Mouse (Mus musculus): ENCODE data around the gene Rab17. TPM values are rescaled to one million over a fixed set of nuclear protein-coding genes. Genes with fewer than 3 reads are reported as not detected.

Rab17 gene
- total and polyA plus RNA-seq, 3 experiments: 0.22 TPM; not detected in 2

DNA sequence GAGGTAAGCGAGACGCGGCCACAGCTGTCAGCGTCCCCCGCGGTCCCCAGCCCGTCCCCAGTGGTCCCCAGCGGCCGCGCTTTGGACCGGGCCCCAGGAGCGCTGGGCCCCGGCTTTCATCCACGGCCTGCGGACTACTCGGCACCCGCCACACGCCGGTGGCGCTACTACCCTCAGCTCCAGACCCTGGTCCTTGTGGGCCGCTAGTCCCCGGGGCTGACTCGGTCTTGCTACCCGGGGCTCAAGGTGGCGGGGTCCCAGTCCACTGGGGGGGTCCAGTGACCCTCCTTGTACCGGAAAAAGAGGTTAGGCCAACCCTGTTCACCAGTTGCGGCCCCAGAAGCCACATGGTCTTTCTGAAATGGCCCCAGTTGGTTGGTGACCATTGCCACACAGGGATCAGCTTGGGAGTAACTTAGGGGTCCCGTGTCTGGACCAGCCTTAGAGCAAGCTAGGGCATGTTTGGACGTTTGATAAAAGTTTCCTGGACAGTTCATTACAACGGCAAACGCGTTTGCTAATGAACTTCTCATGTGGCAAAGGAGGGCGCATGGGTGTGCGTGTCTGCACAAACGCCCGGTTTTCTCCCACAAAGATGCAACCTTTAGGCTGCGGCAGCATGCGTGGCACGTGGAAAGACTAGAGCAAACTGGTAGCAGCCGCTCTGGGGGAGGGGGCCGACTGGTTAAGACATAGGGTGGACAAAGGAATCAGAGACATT lies 29.6 kb upstream of the Rab17 start:
- Histone ChIP-seq H3K36me3 (replicated peaks) (no peaks in the 10 kb centered on the region), H3K27me3 (ENCODE audit: insufficient read depth, low read length) (no peaks in the 10 kb centered on the region), H3K9me3 (replicated peaks) (peaks cover 79% of the 10 kb centered on the region), H3K4me1 (ENCODE audit: insufficient read depth, low read depth, low read length) (no peaks in the 10 kb centered on the region), H3K4me3 (ENCODE audit: low read depth, low read length) (peak overlapping the region; percentile 40; the same call in 1 of the 2 replicates)
- DNase-seq (ENCODE audit: low spot score) (no peak), ATAC-seq (ENCODE audit: extremely low read depth, insufficient number of reproducible peaks, low FRiP score, poor library complexity, severe bottlenecking) (no peak)
- no peak for TF ChIP-seq GATA2 (IDR thresholded peaks at IDR 0.05; ENCODE audit: borderline replicate concordance, low read depth, low read length)
- TF ChIP-seq TAL1 (conservative IDR thresholded peaks at IDR 0.05; ENCODE audit: low read depth, low read length): no peak
- no peak for TF ChIP-seq CTCF (IDR thresholded peaks at IDR 0.05; ENCODE audit: low read depth, low read length)
- TF ChIP-seq GATA1 (IDR thresholded peaks at IDR 0.05; ENCODE audit: borderline replicate concordance, low read length): no peak
- no peak for TF ChIP-seq POLR2AphosphoS5 (IDR thresholded peaks at IDR 0.05; ENCODE audit: insufficient replicate concordance, low read depth, low read length)

- no peak for TF ChIP-seq CTCF (IDR thresholded peaks at IDR 0.05; ENCODE audit: low read depth, low read length)
- TF ChIP-seq GATA1 (IDR thresholded peaks at IDR 0.05; ENCODE audit: borderline replicate concordance, low read length): no peak
- no peak for TF ChIP-seq POLR2AphosphoS5 (IDR thresholded peaks at IDR 0.05; ENCODE audit: insufficient replicate concordance, low read depth, low read length)
- no peak for TF ChIP-seq TAL1 (conservative IDR thresholded peaks at IDR 0.05; ENCODE audit: low read depth, low read length)
- no peak for TF ChIP-seq GATA2 (IDR thresholded peaks at IDR 0.05; ENCODE audit: borderline replicate concordance, low read depth, low read length)
- DNase-seq (ENCODE audit: low spot score) (no peak), ATAC-seq (ENCODE audit: extremely low read depth, insufficient number of reproducible peaks, low FRiP score, poor library complexity, severe bottlenecking) (no peak)
- no peaks in the 10 kb centered on the region for H3K27me3 ChIP-seq (ENCODE audit: insufficient read depth, low read length)
- H3K9me3 ChIP-seq (replicated peaks): peaks cover 73% of the 10 kb centered on the region
- H3K4me1 ChIP-seq (ENCODE audit: insufficient read depth, low read depth, low read length): no peaks in the 10 kb centered on the region
- peak within 1 kb of the TSS; percentile 40; the same call in 1 of the 2 replicates for H3K4me3 ChIP-seq (ENCODE audit: low read depth, low read length)
- no peaks in the 10 kb centered on the region for H3K36me3 ChIP-seq (replicated peaks)
These were observed 28.9 kb upstream of the Rab17 start, which contains the start of gene Lrrfip1 for GRCm38 (mm10) chr1:90998268-90998890. Lrrfip1 (plus strand) TSS chr1:90998737.

DNA sequence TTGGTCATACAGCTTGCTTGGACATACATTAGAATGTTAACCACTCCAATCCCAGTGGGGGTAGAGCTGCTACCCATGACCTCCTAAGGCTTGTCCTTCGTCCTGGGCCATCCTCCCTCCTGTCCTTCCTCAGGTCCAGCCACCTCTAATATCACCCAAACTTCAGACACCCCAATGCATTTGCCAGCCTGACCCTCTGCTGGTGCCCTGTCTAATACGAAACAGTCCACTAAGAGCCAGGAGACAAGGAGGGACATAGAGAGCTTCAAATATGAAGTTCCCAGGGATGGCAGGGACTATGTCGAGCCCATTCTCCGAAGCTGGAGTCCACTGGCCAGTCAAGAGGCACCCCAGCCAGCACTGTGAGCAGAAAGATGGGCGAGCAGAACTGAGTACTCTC lies 28.2 kb upstream of the Rab17 start:
- no peak for TF ChIP-seq CTCF (IDR thresholded peaks at IDR 0.05; ENCODE audit: low read depth, low read length)
- TF ChIP-seq GATA1 (IDR thresholded peaks at IDR 0.05; ENCODE audit: borderline replicate concordance, low read length): no peak
- H3K4me3 ChIP-seq (ENCODE audit: low read depth, low read length): no peak overlapping the region
- ATAC-seq (ENCODE audit: extremely low read depth, insufficient number of reproducible peaks, low FRiP score, poor library complexity, severe bottlenecking) (no peak), DNase-seq (ENCODE audit: low spot score) (no peak)
- peaks cover 65% of the 10 kb centered on the region for H3K9me3 ChIP-seq (replicated peaks)
- no peaks in the 10 kb centered on the region for H3K27me3 ChIP-seq (ENCODE audit: insufficient read depth, low read length)
- no peaks in the 10 kb centered on the region for H3K36me3 ChIP-seq (replicated peaks)
- no peaks in the 10 kb centered on the region for H3K4me1 ChIP-seq (ENCODE audit: insufficient read depth, low read depth, low read length)

DNA sequence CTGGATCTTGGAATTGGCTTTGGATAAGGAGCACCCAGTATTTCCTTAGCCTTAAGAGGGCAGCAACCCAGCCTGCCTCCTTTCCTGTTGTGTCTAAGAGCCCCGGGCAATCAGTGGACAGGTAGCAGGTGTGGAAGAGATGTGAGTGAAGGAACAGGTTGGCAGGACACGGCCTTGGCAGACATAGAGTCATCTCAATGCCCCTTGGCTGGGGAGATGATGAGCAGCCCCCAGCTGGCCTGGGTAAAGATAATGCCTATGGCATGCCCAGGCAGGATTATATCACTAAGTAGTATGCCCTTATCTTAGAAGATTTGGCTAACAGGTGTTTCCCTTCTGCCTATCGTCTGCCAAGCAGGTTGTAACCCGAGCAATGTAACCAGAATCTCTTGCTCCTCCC lies 27.7 kb upstream of the Rab17 start:
- H3K9me3 ChIP-seq (replicated peaks): peaks cover 63% of the 10 kb centered on the region
- no peaks in the 10 kb centered on the region for H3K4me1 ChIP-seq (ENCODE audit: insufficient read depth, low read depth, low read length)
- ATAC-seq (ENCODE audit: extremely low read depth, insufficient number of reproducible peaks, low FRiP score, poor library complexity, severe bottlenecking) (no peak), DNase-seq (ENCODE audit: low spot score) (no peak)
- H3K4me3 ChIP-seq (ENCODE audit: low read depth, low read length): no peak overlapping the region
- no peaks in the 10 kb centered on the region for H3K27me3 ChIP-seq (ENCODE audit: insufficient read depth, low read length)
- H3K36me3 ChIP-seq (replicated peaks): no peaks in the 10 kb centered on the region
- TF ChIP-seq GATA1 (IDR thresholded peaks at IDR 0.05; ENCODE audit: borderline replicate concordance, low read length) (no peak), POLR2AphosphoS5 (IDR thresholded peaks at IDR 0.05; ENCODE audit: insufficient replicate concordance, low read depth, low read length) (no peak), GATA2 (IDR thresholded peaks at IDR 0.05; ENCODE audit: borderline replicate concordance, low read depth, low read length) (no peak), TAL1 (conservative IDR thresholded peaks at IDR 0.05; ENCODE audit: low read depth, low read length) (no peak), CTCF (IDR thresholded peaks at IDR 0.05; ENCODE audit: low read depth, low read length) (no peak)

DNA sequence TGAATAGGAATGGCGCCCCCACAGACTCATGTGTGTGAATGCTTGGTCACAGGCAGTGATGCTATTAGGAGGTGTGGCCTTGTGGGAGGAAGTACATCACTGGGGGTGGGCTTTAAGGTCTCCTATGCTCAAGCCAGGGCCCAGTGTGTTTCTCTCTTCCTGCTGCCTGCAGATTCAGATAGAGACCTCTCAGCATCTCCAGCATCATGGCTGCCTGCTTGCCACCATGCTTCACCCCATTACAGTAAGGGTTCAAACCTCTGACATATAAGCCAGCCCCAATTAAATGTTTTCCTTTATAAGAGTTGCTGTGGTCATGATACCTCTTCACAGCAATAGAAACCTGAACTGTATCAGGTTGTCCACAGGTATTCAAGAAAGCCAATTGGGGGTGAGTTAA lies 26.5 kb upstream of the Rab17 start:
- no peak overlapping the region for H3K4me3 ChIP-seq (ENCODE audit: low read depth, low read length)
- TF ChIP-seq CTCF (IDR thresholded peaks at IDR 0.05; ENCODE audit: low read depth, low read length): no peak
- no peak for TF ChIP-seq GATA2 (IDR thresholded peaks at IDR 0.05; ENCODE audit: borderline replicate concordance, low read depth, low read length)
- no peak for TF ChIP-seq GATA1 (IDR thresholded peaks at IDR 0.05; ENCODE audit: borderline replicate concordance, low read length)
- no peak for TF ChIP-seq TAL1 (conservative IDR thresholded peaks at IDR 0.05; ENCODE audit: low read depth, low read length)
- no peak for TF ChIP-seq POLR2AphosphoS5 (IDR thresholded peaks at IDR 0.05; ENCODE audit: insufficient replicate concordance, low read depth, low read length)
- no peak for DNase-seq (ENCODE audit: low spot score)
- no peaks in the 10 kb centered on the region for H3K36me3 ChIP-seq (replicated peaks)
- peaks cover 50% of the 10 kb centered on the region for H3K9me3 ChIP-seq (replicated peaks)
- H3K27me3 ChIP-seq (ENCODE audit: insufficient read depth, low read length): no peaks in the 10 kb centered on the region
- ATAC-seq (ENCODE audit: extremely low read depth, insufficient number of reproducible peaks, low FRiP score, poor library complexity, severe bottlenecking): no peak
- H3K4me1 ChIP-seq (ENCODE audit: insufficient read depth, low read depth, low read length): no peaks in the 10 kb centered on the region

DNA sequence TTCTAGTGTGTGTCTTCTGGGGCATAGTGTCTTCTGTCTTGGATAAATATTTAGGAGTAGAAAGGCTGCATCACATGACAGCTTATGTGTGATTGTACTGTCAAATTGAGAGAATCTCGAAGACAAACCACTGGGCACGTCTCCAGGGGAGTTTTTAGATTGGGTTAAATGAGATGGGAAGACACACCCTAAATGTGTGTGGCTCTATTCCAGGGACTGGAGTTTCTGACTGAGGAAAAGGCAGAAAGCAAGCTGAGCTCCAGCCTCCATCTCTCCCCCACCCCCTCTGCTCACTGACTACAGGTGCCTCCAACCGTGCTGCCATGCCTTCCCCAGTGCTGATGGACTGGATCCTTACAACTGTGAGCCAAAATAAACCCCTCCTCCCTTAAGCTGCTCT lies 11.9 kb upstream of the Rab17 start:
- H3K4me1 ChIP-seq (ENCODE audit: insufficient read depth, low read depth, low read length): no peaks in the 10 kb centered on the region
- TF ChIP-seq GATA2 (IDR thresholded peaks at IDR 0.05; ENCODE audit: borderline replicate concordance, low read depth, low read length) (no peak), POLR2AphosphoS5 (IDR thresholded peaks at IDR 0.05; ENCODE audit: insufficient replicate concordance, low read depth, low read length) (no peak), GATA1 (IDR thresholded peaks at IDR 0.05; ENCODE audit: borderline replicate concordance, low read length) (no peak), CTCF (IDR thresholded peaks at IDR 0.05; ENCODE audit: low read depth, low read length) (no peak), TAL1 (conservative IDR thresholded peaks at IDR 0.05; ENCODE audit: low read depth, low read length) (no peak)
- DNase-seq (ENCODE audit: low spot score): no peak
- ATAC-seq (ENCODE audit: extremely low read depth, insufficient number of reproducible peaks, low FRiP score, poor library complexity, severe bottlenecking): no peak
- H3K9me3 ChIP-seq (replicated peaks): peaks cover 40% of the 10 kb centered on the region
- H3K36me3 ChIP-seq (replicated peaks): no peaks in the 10 kb centered on the region
- no peak overlapping the region for H3K4me3 ChIP-seq (ENCODE audit: low read depth, low read length)
- H3K27me3 ChIP-seq (ENCODE audit: insufficient read depth, low read length): no peaks in the 10 kb centered on the region
